Mouse (Mus musculus) ES-E14 (cell line): Measurements from ENCODE around the gene Gm527.

Experiments used
- HCFC1 ChIP-seq: IDR thresholded peaks from 2 replicates; pipeline ENCODE4 v1.6.1; 2012; ENCODE audit warnings: low read length, inconsistent platforms, borderline replicate concordance; ENCODE audit not compliant: insufficient read depth
- ZC3H11A ChIP-seq: IDR thresholded peaks from 2 replicates; pipeline ENCODE4 v1.6.1; 2012; ENCODE audit warnings: low read depth, mild to moderate bottlenecking, inconsistent platforms, low read length, borderline replicate concordance

GRCm38 (mm10) chr12:64968067-64968466, 50.4 kb downstream of the Gm527 start:
- TF ChIP-seq ZC3H11A (no peak), HCFC1 (no peak)
